Mouse (Mus musculus) B cell, adult 67 days (primary cell): Measurements from ENCODE around the gene Col16a1. TPM values are rescaled to one million over a fixed set of nuclear protein-coding genes. Genes with fewer than 3 reads are reported as not detected.

Source experiments
- total RNA-seq, 2 experiments: library from RNA; stranded (reverse); gene quantifications; 4 replicates each; pipeline ENCODE4 v1.2.4; 2023

The Col16a1 gene
- not detected for total RNA-seq

DNA sequence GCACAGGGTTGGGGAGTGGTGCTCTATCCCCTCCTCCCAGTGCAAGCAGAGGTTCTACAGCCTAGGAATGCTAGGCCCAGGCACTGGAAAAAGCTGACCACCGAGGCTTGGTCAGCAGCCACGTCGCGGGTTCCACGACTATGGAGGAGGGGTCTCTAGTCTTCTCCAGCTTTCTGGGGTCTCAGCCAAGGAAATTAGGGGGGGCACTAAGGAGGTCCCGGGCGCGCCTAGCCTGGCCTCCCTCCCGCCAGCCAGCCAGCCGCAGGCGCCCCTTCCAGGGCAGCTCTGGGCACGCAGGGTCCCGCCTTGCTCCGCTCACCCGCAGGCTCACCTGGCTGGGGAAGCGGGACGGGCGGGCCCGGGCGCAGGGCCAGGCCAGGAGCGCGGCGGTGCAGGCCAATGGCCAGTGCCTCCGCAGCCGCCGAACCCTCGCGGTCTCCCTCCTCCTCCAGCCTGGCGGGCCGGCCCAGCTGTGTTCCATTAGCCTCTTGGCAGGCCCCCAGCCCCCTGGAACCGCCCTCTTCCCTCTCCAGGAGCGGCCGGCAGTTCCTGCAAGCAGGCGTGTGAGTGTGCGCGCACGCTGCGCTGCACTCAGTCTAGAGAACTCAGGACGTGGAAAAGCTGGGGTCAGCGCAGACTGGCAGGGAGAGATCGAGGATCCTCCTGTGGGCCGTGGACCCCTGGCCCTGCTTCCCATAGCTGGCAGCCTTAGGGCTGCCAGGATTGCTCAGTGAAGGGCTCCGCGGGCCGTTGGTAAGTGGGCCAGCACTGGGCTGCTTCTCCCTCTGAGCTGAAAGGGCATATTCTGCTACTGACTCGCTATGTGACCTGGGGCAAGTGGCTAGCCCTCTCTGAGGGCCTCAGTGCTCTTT, at the start of gene Col16a1:
TSS of gene Col16a1 (plus strand) at position 510 of the 872 bp plus-strand sequence.

DNA sequence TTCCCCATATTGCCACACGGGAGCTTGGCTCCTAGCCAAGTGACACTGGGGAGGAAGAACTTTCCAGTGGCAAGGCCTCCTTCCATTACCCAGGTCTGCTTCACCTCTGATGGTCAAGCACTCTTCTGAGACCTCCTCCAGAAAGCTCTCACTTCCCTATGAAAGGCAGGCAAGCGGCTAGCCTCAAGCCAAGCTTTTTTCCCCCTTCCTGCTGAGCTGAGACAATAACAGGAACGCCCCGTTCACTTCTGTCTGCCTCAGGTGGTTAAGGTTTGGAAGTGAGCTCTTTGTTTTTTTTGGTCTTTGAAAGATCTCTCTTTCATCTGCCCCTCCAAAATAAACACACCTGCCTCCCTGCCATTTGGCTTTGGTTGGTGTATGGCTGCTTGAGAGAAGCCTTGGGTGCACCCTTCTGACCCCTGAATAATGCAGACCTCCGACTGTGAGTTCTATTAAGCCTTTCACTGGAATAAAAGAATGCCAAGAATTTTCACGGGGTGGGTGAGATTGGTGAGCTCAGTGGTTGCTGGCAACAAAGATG, 54.5 kb downstream of the Col16a1 start, which contains the start of gene Pef1:
TSS of gene Pef1 (plus strand) at position 448 of the 541 bp plus-strand sequence.

DNA sequence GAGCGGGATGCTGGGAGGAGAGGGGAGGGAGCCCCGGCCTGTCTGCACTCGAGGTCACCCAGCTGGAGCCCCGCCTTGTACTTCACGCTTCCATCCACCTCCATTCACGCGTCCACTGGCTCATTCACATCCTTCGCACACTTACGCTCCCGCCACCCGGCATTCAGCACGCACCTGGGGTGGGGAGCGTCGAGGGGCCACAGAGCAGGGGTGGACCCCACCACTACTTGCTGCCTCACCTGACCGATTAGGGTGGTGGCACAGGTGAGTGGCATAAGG, 91.5 kb downstream of the Col16a1 start, which contains the start of gene Hcrtr1:
TSS of gene Hcrtr1 (minus strand) at position 146 of the 279 bp plus-strand sequence.

Other genes with a start within 250 kb of the Col16a1 start
- gene Ptp4a2, start 236.6 kb upstream of the Col16a1 start, total RNA-seq: 100 to 1,000 TPM; 408 to 444 TPM
- not detected for gene Spocd1, start 118.6 kb upstream of the Col16a1 start, total RNA-seq
- not detected for gene Adgrb2, start 63.0 kb upstream of the Col16a1 start, total RNA-seq
- 10 to 100 TPM; 29.4 to 36.9 TPM for gene Pef1, start 54.7 kb downstream of the Col16a1 start, total RNA-seq
- not detected for gene Hcrtr1, start 91.5 kb downstream of the Col16a1 start, total RNA-seq
- not detected for gene Tinagl1, start 127.3 kb downstream of the Col16a1 start, total RNA-seq
- not detected for gene Gm853, start 174.6 kb downstream of the Col16a1 start, total RNA-seq
- not detected for gene Serinc2, start 231.4 kb downstream of the Col16a1 start, total RNA-seq